Comparison of ENCODE assay signal across 8 mouse cellular contexts in the genomic region with DNA sequence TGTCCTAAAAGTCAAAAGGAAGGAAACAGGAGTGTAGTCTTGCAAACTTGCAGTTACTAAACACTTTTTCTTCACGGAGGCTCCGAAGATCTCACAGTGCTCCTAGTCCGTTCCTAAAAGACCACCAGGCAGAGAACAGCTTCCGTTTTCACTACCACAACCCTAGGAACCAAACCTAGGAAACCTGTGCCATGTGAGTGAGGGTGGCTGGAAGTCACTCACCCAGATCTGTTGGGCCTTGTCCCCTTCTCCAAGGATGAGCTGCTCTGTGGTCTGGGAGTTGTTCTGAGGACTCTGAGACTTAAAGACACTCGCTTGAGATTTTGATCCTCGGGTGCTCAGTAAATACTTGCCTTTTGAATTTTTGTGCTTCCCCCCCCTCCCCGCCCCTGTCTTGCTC. TPM values are rescaled to one million over a fixed set of nuclear protein-coding genes. Genes with fewer than 3 reads are reported as not detected.
DNase-seq lines count a peak whose midpoint lies in the region; ATAC-seq and TF ChIP-seq lines count a peak whose summit lies in the region.

No protein-coding gene starts in this region.

- H3K9ac ChIP-seq in heart, embryonic 11.5 days (ENCODE audit: low read depth, low read length), result peak overlapping the region; percentile 0; the same call in 1 of the 2 replicates
- H3K9ac ChIP-seq in CH12.LX (ENCODE audit: insufficient read depth, low read depth), result no peak overlapping the region
- H3K9ac ChIP-seq in forebrain, embryonic 15.5 days (replicated peaks), result peak overlapping the region; percentile 34; the same call in 1 of the 2 replicates
- H3K9ac ChIP-seq in liver, embryonic 13.5 days, result 0 out of 2 replicates have a peak overlapping the region, but pooled peaks have one; percentile 26

- WGBS in heart, embryonic 11.5 days (ENCODE audit: insufficient replicate concordance), result 9% methylated on average over 7 of the region's 7 CpGs
- 8% methylated on average over 7 of the region's 7 CpGs for WGBS in forebrain, embryonic 15.5 days
- 8% methylated on average over 6 of the region's 7 CpGs for WGBS in liver, embryonic 13.5 days (ENCODE audit: insufficient replicate concordance)

- TF ChIP-seq POLR2A in CH12.LX (IDR thresholded peaks at IDR 0.05; ENCODE audit: low read depth, low read length), result no peak

- H3K4me1 ChIP-seq in heart, embryonic 11.5 days (ENCODE audit: control insufficient read depth, insufficient read depth, low read length), result no peaks in the 10 kb centered on the region
- peaks cover 0 to 11% of the 10 kb centered on the region in 2 experiments; a peak in 2 of 4 replicates for H3K4me1 ChIP-seq in CH12.LX (ENCODE audit: control insufficient read depth in 1 of 2, insufficient read depth in 2 of 2)
- peaks cover 14% of the 10 kb centered on the region for H3K4me1 ChIP-seq in forebrain, embryonic 15.5 days
- H3K4me1 ChIP-seq in liver, embryonic 13.5 days (replicated peaks), result no peaks in the 10 kb centered on the region

- no peak for DNase-seq in heart, postnatal 10 days
- DNase-seq in CH12.LX (ENCODE audit: extremely low read depth) (no peak), MN1 (ENCODE audit: low spot score) (no peak)
- DNase-seq in liver, embryonic 13.5 days, result no peak
- no peak for DNase-seq in adrenal gland, postnatal 4 days (ENCODE audit: low spot score in 2 of 2)
- DNase-seq in adrenal gland, adult 8-10 months, result no peak

- H3K27me3 ChIP-seq in heart, embryonic 11.5 days (ENCODE audit: control insufficient read depth, insufficient read depth, low read length), result no peaks in the 10 kb centered on the region; the same call in 1 of the 2 replicates
- no peaks in the 10 kb centered on the region for H3K27me3 ChIP-seq in CH12.LX (replicated peaks)
- peaks cover 19% of the 10 kb centered on the region for H3K27me3 ChIP-seq in forebrain, embryonic 15.5 days
- peaks cover 12% of the 10 kb centered on the region for H3K27me3 ChIP-seq in liver, embryonic 13.5 days

- no peak for TF ChIP-seq CTCF in CH12.LX (conservative IDR thresholded peaks at IDR 0.05 in 1 of 2, IDR thresholded peaks at IDR 0.05 in 1 of 2; ENCODE audit: low read depth in 2 of 2, low read length in 2 of 2)

- H3K79me2 ChIP-seq in CH12.LX (replicated peaks; ENCODE audit: control insufficient read depth, extremely low read depth, insufficient read depth, poor library complexity, severe bottlenecking), result no peaks in the 10 kb centered on the region

- dilution Hi-C loops in CH12.LX (cut with MboI; ENCODE audit: extremely low pct_ligation_motif_present, extremely low pct_unique_long_range_greater_than_20kb, low sequenced_read_pairs), result no loop called here

- H3K36me3 ChIP-seq in heart, embryonic 11.5 days (ENCODE audit: control insufficient read depth, insufficient read depth, low read length), result no peaks in the 10 kb centered on the region
- no peaks in the 10 kb centered on the region for H3K36me3 ChIP-seq in CH12.LX (replicated peaks in 1 of 2; ENCODE audit: control insufficient read depth in 1 of 2, insufficient read depth in 1 of 2, low read length in 1 of 2)
- no peaks in the 10 kb centered on the region for H3K36me3 ChIP-seq in forebrain, embryonic 15.5 days
- no peaks in the 10 kb centered on the region for H3K36me3 ChIP-seq in liver, embryonic 13.5 days

- no peak overlapping the region for H3K27ac ChIP-seq in heart, embryonic 11.5 days (ENCODE audit: low read depth, low read length)
- H3K27ac ChIP-seq in CH12.LX (ENCODE audit: insufficient read depth, low read depth), result no peak overlapping the region
- no peak overlapping the region for H3K27ac ChIP-seq in forebrain, embryonic 15.5 days (replicated peaks)
- no peak overlapping the region for H3K27ac ChIP-seq in liver, embryonic 13.5 days

- in situ Hi-C loops in CH12.LX (cut with MboI; ENCODE audit: low pct_ligation_motif_present, low pct_unique_long_range_greater_than_20kb, low sequenced_read_pairs), result no loop called here

- TF ChIP-seq RAD21 in CH12.LX (IDR thresholded peaks at IDR 0.05; ENCODE audit: low read depth, low read length), result no peak

- no peak for TF ChIP-seq EP300 in CH12.LX (IDR thresholded peaks at IDR 0.05; ENCODE audit: low read length)

- H3K9me3 ChIP-seq in heart, embryonic 11.5 days (replicated peaks; ENCODE audit: control insufficient read depth, low read length), result no peaks in the 10 kb centered on the region
- H3K9me3 ChIP-seq in CH12.LX (replicated peaks; ENCODE audit: low read length), result no peaks in the 10 kb centered on the region
- H3K9me3 ChIP-seq in forebrain, embryonic 15.5 days, result no peaks in the 10 kb centered on the region
- H3K9me3 ChIP-seq in liver, embryonic 13.5 days (replicated peaks), result no peaks in the 10 kb centered on the region

- peak overlapping the region; percentile 39 for H3K4me3 ChIP-seq in heart, embryonic 11.5 days (ENCODE audit: low read depth, low read length)
- H3K4me3 ChIP-seq in CH12.LX (replicated peaks in 1 of 3; ENCODE audit: low read depth in 2 of 3, low read length in 2 of 3, poor library complexity in 1 of 3), result peak overlapping the region in 2 of 3 experiments; percentile 6 to 43
- H3K4me3 ChIP-seq in forebrain, embryonic 15.5 days, result peak overlapping the region; percentile 42
- H3K4me3 ChIP-seq in liver, embryonic 13.5 days (replicated peaks), result peak overlapping the region; percentile 57

- ATAC-seq in heart, embryonic 11.5 days (replicated peaks; ENCODE audit: insufficient number of reproducible peaks, low FRiP score, low TSS enrichment), result no peak
- no peak for ATAC-seq in forebrain, embryonic 15.5 days (replicated peaks)
- no peak for ATAC-seq in liver, embryonic 13.5 days (ENCODE audit: low read depth)

- intact Hi-C loops in heart, postnatal 10 days (cut with DNase I), result no loop called here

- peak overlapping the region; percentile 73 for H3K4me2 ChIP-seq in heart, embryonic 11.5 days
- no peak overlapping the region for H3K4me2 ChIP-seq in CH12.LX (ENCODE audit: insufficient read depth, low read depth, poor library complexity, severe bottlenecking)
- H3K4me2 ChIP-seq in forebrain, embryonic 15.5 days (replicated peaks), result peak overlapping the region; percentile 82
- H3K4me2 ChIP-seq in liver, embryonic 13.5 days, result peak overlapping the region; percentile 71

TF ChIP-seq in CH12.LX, 34 proteins besides CTCF, POLR2A, EP300 and RAD21:
- TF ChIP-seq MAX (IDR thresholded peaks at IDR 0.05; ENCODE audit: low read length) (no peak), MAFK (IDR thresholded peaks at IDR 0.05; ENCODE audit: insufficient replicate concordance, low read length) (no peak)

RNA-seq across cellular contexts. Expression of gene Mctp2, which starts 0.4 kb away (rescaled TPM):
- polyA plus RNA-seq in heart, embryonic 11.5 days (2014; fragmentation: Nextera tagmentation; extraction: Ambion mirVana), result 0.31 and 0.64 TPM in 2 replicates
- under 1 TPM; 0.26 to 0.42 TPM for total RNA-seq in heart, postnatal 10 days (2021)
- total RNA-seq in CH12.LX (2012; rRNA removed) (0.13 and 0.38 TPM in 2 replicates), CH12.LX (2014; rRNA removed) (0.26 and 0.48 TPM in 2 replicates)
- polyA plus RNA-seq in CH12.LX (2012; ENCODE audit: insufficient read length, low read depth), result 0.23 TPM in 2 replicates
- 0.18 and 0.24 TPM in 2 replicates for polyA plus RNA-seq in forebrain, embryonic 15.5 days (2015; fragmentation: Nextera tagmentation; extraction: Ambion mirVana)
- polyA plus RNA-seq in liver, embryonic 13.5 days (2015; fragmentation: Nextera tagmentation; extraction: Ambion mirVana), result 0.15 and 0.21 TPM in 2 replicates
- total RNA-seq in adrenal gland, postnatal 4 days (2021), result 1 to 10 TPM; 2.8 to 3.0 TPM
- 1 to 10 TPM in 1 of 4 experiments, under 1 TPM in 3; 0.63 to 1.6 (median 0.69) TPM for total RNA-seq in adrenal gland, adult 8-10 months (2022)
